Mouse (Mus musculus): Measurements from ENCODE around the gene 2310034G01Rik. TPM values are rescaled to one million over a fixed set of nuclear protein-coding genes. Genes with fewer than 3 reads are reported as not detected.
A peak's percentile ranks its signal among the peaks of the same experiment; 100 is the strongest.

The 2310034G01Rik gene
- polyA plus RNA-seq, 1 experiment from 2014 or later: 2.0 TPM

GRCm38 (mm10) chr19:46337719-46338330 is 12.3 kb downstream of the 2310034G01Rik start:
- Histone ChIP-seq H3K27ac (ENCODE audit: low read depth) (no peak overlapping the region), H3K9ac (ENCODE audit: low read length) (peak overlapping the region; percentile 60), H3K4me1 (replicated peaks; ENCODE audit: control insufficient read depth, insufficient read depth, low read length) (peaks cover 4% of the 10 kb centered on the region; the same call in 1 of the 2 replicates), H3K36me3 (ENCODE audit: control insufficient read depth, insufficient read depth, low read length) (no peaks in the 10 kb centered on the region), H3K4me3 (ENCODE audit: low read depth, low read length) (peak overlapping the region; percentile 67), H3K27me3 (replicated peaks; ENCODE audit: control insufficient read depth, insufficient read depth, low read length) (no peaks in the 10 kb centered on the region), H3K9me3 (ENCODE audit: control insufficient read depth, low read length) (no peaks in the 10 kb centered on the region), H3K4me2 (ENCODE audit: low read length) (peak overlapping the region; percentile 70)
- DNase-seq (ENCODE audit: low spot score) (no peak), ATAC-seq (replicated peaks; ENCODE audit: low FRiP score, low TSS enrichment, low read depth) (no peak)
- 30% methylated on average over 15 of the region's 15 CpGs for WGBS

GRCm38 (mm10) chr19:46333906-46334305 is 16.2 kb downstream of the 2310034G01Rik start:
- no peak for ATAC-seq (replicated peaks; ENCODE audit: low FRiP score, low TSS enrichment, low read depth)
- no peak overlapping the region for H3K9ac ChIP-seq (ENCODE audit: low read length)
- no peak overlapping the region for H3K4me2 ChIP-seq (ENCODE audit: low read length)
- H3K27ac ChIP-seq (ENCODE audit: low read depth): no peak overlapping the region
- no peak overlapping the region for H3K4me3 ChIP-seq (ENCODE audit: low read depth, low read length)
- peaks cover 20% of the 10 kb centered on the region for H3K36me3 ChIP-seq (ENCODE audit: control insufficient read depth, insufficient read depth, low read length)
- H3K4me1 ChIP-seq (replicated peaks; ENCODE audit: control insufficient read depth, insufficient read depth, low read length): peaks cover 14% of the 10 kb centered on the region
- H3K9me3 ChIP-seq (ENCODE audit: control insufficient read depth, low read length): no peaks in the 10 kb centered on the region
- no peaks in the 10 kb centered on the region for H3K27me3 ChIP-seq (replicated peaks; ENCODE audit: control insufficient read depth, insufficient read depth, low read length)
- DNase-seq (ENCODE audit: low spot score): no peak
- 89% methylated on average over 3 of the region's 3 CpGs for WGBS

GRCm38 (mm10) chr19:46332721-46333339 is 17.3 kb downstream of the 2310034G01Rik start:
- no peak overlapping the region for H3K27ac ChIP-seq (ENCODE audit: low read depth)
- H3K9me3 ChIP-seq (ENCODE audit: control insufficient read depth, low read length): no peaks in the 10 kb centered on the region
- no peaks in the 10 kb centered on the region for H3K27me3 ChIP-seq (replicated peaks; ENCODE audit: control insufficient read depth, insufficient read depth, low read length)
- H3K4me3 ChIP-seq (ENCODE audit: low read depth, low read length): no peak overlapping the region
- ATAC-seq (replicated peaks; ENCODE audit: low FRiP score, low TSS enrichment, low read depth): no peak
- peaks cover 20% of the 10 kb centered on the region for H3K36me3 ChIP-seq (ENCODE audit: control insufficient read depth, insufficient read depth, low read length)
- DNase-seq (ENCODE audit: low spot score): no peak
- no peak overlapping the region for H3K4me2 ChIP-seq (ENCODE audit: low read length)
- H3K4me1 ChIP-seq (replicated peaks; ENCODE audit: control insufficient read depth, insufficient read depth, low read length): peaks cover 14% of the 10 kb centered on the region
- no peak overlapping the region for H3K9ac ChIP-seq (ENCODE audit: low read length)
- 65% methylated on average over 7 of the region's 7 CpGs for WGBS

- peaks cover 17% of the 10 kb centered on the region for H3K4me1 ChIP-seq (replicated peaks; ENCODE audit: control insufficient read depth, insufficient read depth, low read length)
- DNase-seq (ENCODE audit: low spot score) (no peak), ATAC-seq (replicated peaks; ENCODE audit: low FRiP score, low TSS enrichment, low read depth) (no peak)
- peaks cover under 1% of the 10 kb centered on the region; the same call in 1 of the 2 replicates for H3K27me3 ChIP-seq (replicated peaks; ENCODE audit: control insufficient read depth, insufficient read depth, low read length)
- H3K4me3 ChIP-seq (ENCODE audit: low read depth, low read length): no peak overlapping the region
- no peak overlapping the region for H3K9ac ChIP-seq (ENCODE audit: low read length)
- H3K36me3 ChIP-seq (ENCODE audit: control insufficient read depth, insufficient read depth, low read length): peaks cover 20% of the 10 kb centered on the region
- WGBS: 83% methylated on average over 3 of the region's 3 CpGs
- no peaks in the 10 kb centered on the region for H3K9me3 ChIP-seq (ENCODE audit: control insufficient read depth, low read length)
- H3K4me2 ChIP-seq (ENCODE audit: low read length): no peak overlapping the region
- H3K27ac ChIP-seq (ENCODE audit: low read depth): no peak overlapping the region
Measured at GRCm38 (mm10) chr19:46331936-46332335, 18.2 kb downstream of the 2310034G01Rik start.

GRCm38 (mm10) chr19:46331326-46331725 is 18.8 kb downstream of the 2310034G01Rik start:
- 90% methylated on average over 14 of the region's 14 CpGs for WGBS
- Histone ChIP-seq H3K27me3 (replicated peaks; ENCODE audit: control insufficient read depth, insufficient read depth, low read length) (peaks cover 6% of the 10 kb centered on the region), H3K36me3 (ENCODE audit: control insufficient read depth, insufficient read depth, low read length) (peaks cover 20% of the 10 kb centered on the region), H3K4me3 (ENCODE audit: low read depth, low read length) (no peak overlapping the region), H3K9me3 (ENCODE audit: control insufficient read depth, low read length) (no peaks in the 10 kb centered on the region), H3K4me2 (ENCODE audit: low read length) (no peak overlapping the region), H3K9ac (ENCODE audit: low read length) (no peak overlapping the region), H3K4me1 (replicated peaks; ENCODE audit: control insufficient read depth, insufficient read depth, low read length) (peaks cover 22% of the 10 kb centered on the region), H3K27ac (ENCODE audit: low read depth) (no peak overlapping the region)
- ATAC-seq (replicated peaks; ENCODE audit: low FRiP score, low TSS enrichment, low read depth): no peak
- no peak for DNase-seq (ENCODE audit: low spot score)

- peak; percentile 48 for DNase-seq (ENCODE audit: low spot score)
- Histone ChIP-seq H3K4me3 (ENCODE audit: low read depth, low read length) (no peak overlapping the region), H3K9ac (ENCODE audit: low read length) (no peak overlapping the region), H3K27me3 (replicated peaks; ENCODE audit: control insufficient read depth, insufficient read depth, low read length) (peaks cover 12% of the 10 kb centered on the region), H3K9me3 (ENCODE audit: control insufficient read depth, low read length) (no peaks in the 10 kb centered on the region), H3K4me1 (replicated peaks; ENCODE audit: control insufficient read depth, insufficient read depth, low read length) (peaks cover 22% of the 10 kb centered on the region), H3K36me3 (ENCODE audit: control insufficient read depth, insufficient read depth, low read length) (peaks cover 20% of the 10 kb centered on the region), H3K4me2 (ENCODE audit: low read length) (no peak overlapping the region), H3K27ac (ENCODE audit: low read depth) (no peak overlapping the region)
- no peak for ATAC-seq (replicated peaks; ENCODE audit: low FRiP score, low TSS enrichment, low read depth)
- 86% methylated on average over 12 of the region's 12 CpGs for WGBS
Measured at GRCm38 (mm10) chr19:46330696-46331095, 19.4 kb downstream of the 2310034G01Rik start.

GRCm38 (mm10) chr19:46329951-46330350 is 20.2 kb downstream of the 2310034G01Rik start:
- DNase-seq (ENCODE audit: low spot score): peak; percentile 87
- peak; percentile 29 for ATAC-seq (replicated peaks; ENCODE audit: low FRiP score, low TSS enrichment, low read depth)

GRCm38 (mm10) chr19:46329031-46329641 is 21.0 kb downstream of the 2310034G01Rik start:
- no peak for DNase-seq (ENCODE audit: low spot score)
- Histone ChIP-seq H3K27me3 (replicated peaks; ENCODE audit: control insufficient read depth, insufficient read depth, low read length) (peaks cover 27% of the 10 kb centered on the region), H3K4me1 (replicated peaks; ENCODE audit: control insufficient read depth, insufficient read depth, low read length) (peaks cover 22% of the 10 kb centered on the region), H3K27ac (ENCODE audit: low read depth) (peak overlapping the region; percentile 82; the same call in 1 of the 2 replicates), H3K9ac (ENCODE audit: low read length) (peak overlapping the region; percentile 48), H3K4me2 (ENCODE audit: low read length) (peak overlapping the region; percentile 96), H3K36me3 (ENCODE audit: control insufficient read depth, insufficient read depth, low read length) (peaks cover 20% of the 10 kb centered on the region), H3K9me3 (ENCODE audit: control insufficient read depth, low read length) (no peaks in the 10 kb centered on the region), H3K4me3 (ENCODE audit: low read depth, low read length) (peak overlapping the region; percentile 72)
- ATAC-seq (replicated peaks; ENCODE audit: low FRiP score, low TSS enrichment, low read depth): peak; percentile 1
- 2% methylated on average over 54 of the region's 54 CpGs for WGBS

More at GRCm38 (mm10) chr19:46329951-46330350, 20.2 kb downstream of the 2310034G01Rik start:
- H3K4me2 ChIP-seq (ENCODE audit: low read length): 0 out of 2 replicates have a peak overlapping the region, but pooled peaks have one; percentile 11
- H3K4me3 ChIP-seq (ENCODE audit: low read depth, low read length): no peak overlapping the region
- WGBS: 4% methylated on average over 16 of the region's 16 CpGs
- H3K4me1 ChIP-seq (replicated peaks; ENCODE audit: control insufficient read depth, insufficient read depth, low read length): peaks cover 22% of the 10 kb centered on the region
- peaks cover 20% of the 10 kb centered on the region for H3K27me3 ChIP-seq (replicated peaks; ENCODE audit: control insufficient read depth, insufficient read depth, low read length)
- H3K9ac ChIP-seq (ENCODE audit: low read length): no peak overlapping the region
- H3K9me3 ChIP-seq (ENCODE audit: control insufficient read depth, low read length): no peaks in the 10 kb centered on the region
- no peak overlapping the region for H3K27ac ChIP-seq (ENCODE audit: low read depth)
- peaks cover 20% of the 10 kb centered on the region for H3K36me3 ChIP-seq (ENCODE audit: control insufficient read depth, insufficient read depth, low read length)

All from intestine, embryonic 14.5 days (tissue).